12 mouse cellular contexts compared by ENCODE assay signal in the genomic region with DNA sequence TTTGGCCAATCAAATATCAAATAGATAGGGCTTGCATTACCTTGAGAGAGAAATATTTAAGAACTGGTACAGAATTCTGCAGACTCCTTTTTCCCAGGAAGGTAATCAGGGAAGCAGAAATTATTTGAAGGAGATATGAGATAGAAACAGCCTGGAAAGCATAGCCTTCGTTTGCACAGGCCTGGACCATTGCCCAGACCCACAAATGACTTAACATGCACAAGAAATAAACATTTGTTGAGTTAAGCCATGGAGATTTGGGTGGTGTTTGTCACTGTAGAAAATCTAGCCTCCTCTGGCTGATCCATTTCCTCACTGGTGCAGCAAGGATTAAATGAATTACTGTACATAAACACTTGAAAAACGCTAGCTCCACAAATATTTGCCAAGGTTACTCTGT.
DNase-seq lines count a peak whose midpoint lies in the region; ATAC-seq and TF ChIP-seq lines count a peak whose summit lies in the region.
"Had no signal": no experiment of that assay in that cellular context is flagged by ENCODE, and none has a peak within 500 bp of the region (broad histone marks: within the 10 kb centered on the region; RNA-seq: fewer than 3 reads in every experiment).

No protein-coding gene starts in this region.

- intact Hi-C loops in left cerebral cortex, postnatal 25 days (cut with DNase I) = no loop called here

- H3K9ac ChIP-seq in midbrain, postnatal 0 days (replicated peaks; ENCODE audit: low read length, poor library complexity, severe bottlenecking) = no peak overlapping the region
- H3K9ac ChIP-seq: liver, embryonic 12.5 days had no signal

- no peak overlapping the region for H3K4me2 ChIP-seq in midbrain, postnatal 0 days (ENCODE audit: low read depth, low read length, poor library complexity, severe bottlenecking)
- H3K4me2 ChIP-seq: liver, embryonic 12.5 days had no signal

- no peak for TF ChIP-seq CTCF in brain, embryonic 14.5 days (IDR thresholded peaks at IDR 0.05; ENCODE audit: borderline replicate concordance, extremely low read depth, insufficient read depth, insufficient read length)
- no peak for TF ChIP-seq CTCF in midbrain, postnatal 0 days (IDR thresholded peaks at IDR 0.05)

- no peaks in the 10 kb centered on the region for H3K36me3 ChIP-seq in heart, embryonic 10.5 days
- no peaks in the 10 kb centered on the region for H3K36me3 ChIP-seq in midbrain, postnatal 0 days (ENCODE audit: insufficient read depth, low read length)
- H3K36me3 ChIP-seq: liver, embryonic 12.5 days had no signal

- TF ChIP-seq POLR2A in brain, embryonic 14.5 days (IDR thresholded peaks at IDR 0.05; ENCODE audit: borderline replicate concordance, extremely low read depth, insufficient read depth, insufficient read length, poor library complexity, severe bottlenecking) = no peak

- H3K27ac ChIP-seq in heart, embryonic 10.5 days = no peak overlapping the region
- H3K27ac ChIP-seq in midbrain, postnatal 0 days (ENCODE audit: low read depth, low read length) = no peak overlapping the region
- H3K27ac ChIP-seq: liver, embryonic 12.5 days had no signal

- 49% methylated on average over 2 of the region's 2 CpGs for WGBS in heart, embryonic 10.5 days
- WGBS in midbrain, postnatal 0 days = 60% methylated on average over 2 of the region's 2 CpGs

- H3K9me3 ChIP-seq in heart, embryonic 10.5 days = no peaks in the 10 kb centered on the region
- H3K9me3 ChIP-seq in midbrain, postnatal 0 days (ENCODE audit: low read length) = no peaks in the 10 kb centered on the region
- H3K9me3 ChIP-seq: liver, embryonic 12.5 days had no signal

- ATAC-seq in midbrain, postnatal 0 days (ENCODE audit: low FRiP score) = no peak
- ATAC-seq: liver, embryonic 12.5 days had no signal

- H3K4me1 ChIP-seq in heart, embryonic 10.5 days = peaks cover 13% of the 10 kb centered on the region
- H3K4me1 ChIP-seq in midbrain, postnatal 0 days (ENCODE audit: insufficient read depth, low read length) = no peaks in the 10 kb centered on the region

- no peak overlapping the region for H3K4me3 ChIP-seq in heart, embryonic 10.5 days
- no peak overlapping the region for H3K4me3 ChIP-seq in midbrain, postnatal 0 days (ENCODE audit: low read depth, low read length)
- H3K4me3 ChIP-seq: liver, embryonic 12.5 days had no signal

- H3K27me3 ChIP-seq in heart, embryonic 10.5 days (ENCODE audit: insufficient read depth, poor library complexity, severe bottlenecking) = no peaks in the 10 kb centered on the region
- H3K27me3 ChIP-seq in midbrain, postnatal 0 days (ENCODE audit: insufficient read depth, low read length) = no peaks in the 10 kb centered on the region
- H3K27me3 ChIP-seq: liver, embryonic 12.5 days had no signal

- DNase-seq in heart, adult 11 months = peak; percentile 88
- DNase-seq in heart, embryonic 10.5 days (ENCODE audit: low spot score) = no peak
- peak; percentile 21 to 39 for DNase-seq in left cerebral cortex, postnatal 25 days (ENCODE audit: low spot score in 2 of 2)
- no peak for DNase-seq in left cerebral cortex, adult 11 months (ENCODE audit: low spot score)
- peak; percentile 47 for DNase-seq in brain, embryonic 14.5 days (ENCODE audit: low read depth)
- DNase-seq in lung, postnatal 10 days = peak; percentile 80
- DNase-seq in midbrain, postnatal 0 days (ENCODE audit: low spot score) = no peak
- DNase-seq in thymus, adult 18-20 months = no peak
- DNase-seq: cerebellum, adult 11 months; midbrain, embryonic 14.5 days; retina, postnatal 1 day had no signal

Comparison
In these comparisons a context has a peak if more than half of its experiments do, and no peak if none do; other contexts are left out.
1. DNase-seq: peak in heart, adult 11 months (single experiment), left cerebral cortex, postnatal 25 days (2 of 2), brain, embryonic 14.5 days (single experiment) and lung, postnatal 10 days (single experiment); none in heart, embryonic 10.5 days (single experiment), left cerebral cortex, adult 11 months (single experiment), midbrain, postnatal 0 days (single experiment) and thymus, adult 18-20 months (0 of 2).